Mouse (Mus musculus): ENCODE data around the gene 9230102O04Rik.

9230102O04Rik gene

DNA sequence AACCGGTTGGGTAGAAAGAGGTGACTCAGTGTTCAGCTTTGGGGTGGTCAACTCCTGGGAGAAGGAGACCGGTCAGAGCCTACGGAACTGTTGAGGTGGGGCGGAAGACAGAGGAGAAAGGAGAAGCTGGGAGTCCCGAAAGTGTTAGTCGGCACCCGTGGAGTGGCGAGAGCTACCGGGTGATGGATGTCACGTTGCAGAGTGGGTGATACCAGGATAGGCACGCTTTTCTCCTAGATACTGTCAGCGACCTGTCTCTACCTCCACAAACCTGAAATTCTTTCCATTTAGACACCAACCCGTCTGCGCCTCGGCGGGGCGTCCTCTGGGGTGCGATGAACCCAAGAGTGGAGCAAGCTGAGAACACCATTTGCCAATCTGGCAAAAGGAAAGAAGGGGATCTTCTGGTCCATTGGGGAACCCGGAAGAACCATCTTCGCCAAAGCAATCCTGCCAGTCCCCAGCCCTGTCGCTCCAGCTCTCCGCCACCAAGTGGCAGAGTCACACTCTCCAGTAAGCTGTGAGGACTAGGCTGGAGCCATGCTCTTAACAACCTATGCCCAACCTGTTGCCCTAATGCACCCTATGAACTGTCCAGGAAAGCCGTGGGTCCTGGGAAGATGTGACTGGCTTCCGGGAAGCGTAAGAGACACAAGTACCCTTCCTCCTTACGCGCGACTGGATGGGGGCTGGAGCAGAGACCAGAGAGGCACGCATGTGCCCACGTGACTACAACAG, at the start of gene 9230102O04Rik:
Gene 9230102O04Rik (minus strand): TSS at position 628 of the 738 bp plus-strand sequence.
- DNase-seq (ENCODE audit: low read depth, low spot score) = no peak

DNA sequence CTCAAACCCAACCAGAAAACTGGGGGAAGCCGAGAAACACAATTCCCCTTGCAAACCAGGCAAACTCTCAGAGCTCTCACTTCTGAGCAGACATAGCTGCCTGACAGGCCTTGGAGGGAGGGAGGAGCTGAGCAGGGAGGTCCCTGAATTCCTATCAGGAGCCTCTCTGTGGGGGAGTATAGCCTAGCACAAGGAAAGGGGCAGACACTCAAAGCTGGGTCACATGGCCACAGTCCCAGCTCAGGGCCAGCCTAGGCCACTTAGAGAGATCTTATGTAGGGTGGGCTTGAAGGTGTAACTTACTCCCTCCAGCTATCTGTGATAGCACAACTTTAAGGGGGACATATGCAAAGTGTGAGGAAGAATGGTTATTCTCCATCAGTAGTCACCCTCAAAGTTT, 46.6 kb upstream of the 9230102O04Rik start:
- DNase-seq (ENCODE audit: low read depth, low spot score) = no peak

DNA sequence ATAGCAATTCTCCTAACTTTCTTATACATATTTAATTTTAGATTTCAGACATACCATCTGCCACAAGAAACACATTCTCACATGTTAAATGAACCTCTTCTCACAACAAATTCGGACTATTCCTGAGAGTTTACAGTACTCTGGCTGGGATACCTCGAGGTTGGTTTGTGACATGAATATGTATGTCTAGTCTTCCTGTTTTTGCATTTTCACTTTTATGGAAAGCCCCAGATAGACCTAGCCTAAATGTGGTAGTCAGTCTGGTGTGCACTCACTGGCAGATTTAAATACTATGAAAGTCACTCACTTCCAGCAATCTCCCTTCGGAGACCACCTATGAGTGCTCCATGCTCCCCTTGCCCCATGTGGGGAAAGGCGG, 37.6 kb upstream of the 9230102O04Rik start:
- DNase-seq (ENCODE audit: low read depth, low spot score) = no peak

DNA sequence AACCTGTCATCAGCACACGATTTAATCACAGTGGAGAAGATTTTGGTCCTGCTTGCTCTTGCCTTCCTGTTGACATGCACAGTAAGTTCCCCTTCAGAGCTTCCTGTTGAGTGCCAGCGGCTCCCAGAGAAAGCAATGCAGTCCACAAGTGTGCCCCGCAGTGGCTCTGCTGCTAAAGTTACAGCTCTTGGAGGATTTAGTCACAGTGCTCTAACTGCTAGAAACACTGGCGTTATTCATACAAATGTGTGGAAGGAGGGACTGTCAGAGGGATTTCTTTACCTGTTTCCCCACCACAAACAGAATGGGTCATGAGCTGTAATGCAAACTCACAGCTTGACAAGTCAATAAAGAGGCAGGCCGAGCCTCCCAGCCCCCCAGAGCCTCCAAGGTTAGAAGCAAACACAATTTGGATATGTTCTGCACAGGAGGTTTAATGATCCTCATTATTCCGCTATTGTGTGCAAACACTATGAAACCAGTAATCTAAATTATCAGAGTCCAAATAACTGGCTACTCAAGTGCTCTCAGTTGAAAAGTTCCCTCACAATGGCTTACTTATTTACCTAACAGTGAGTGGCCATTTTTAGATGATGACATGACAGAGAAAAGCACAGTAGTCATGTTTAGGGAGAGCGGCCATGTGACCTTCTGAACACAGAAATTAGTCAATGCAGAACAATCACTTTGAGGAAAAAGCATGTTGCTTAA, 37.0 kb upstream of the 9230102O04Rik start:
- no peak for DNase-seq (ENCODE audit: low read depth, low spot score)

DNA sequence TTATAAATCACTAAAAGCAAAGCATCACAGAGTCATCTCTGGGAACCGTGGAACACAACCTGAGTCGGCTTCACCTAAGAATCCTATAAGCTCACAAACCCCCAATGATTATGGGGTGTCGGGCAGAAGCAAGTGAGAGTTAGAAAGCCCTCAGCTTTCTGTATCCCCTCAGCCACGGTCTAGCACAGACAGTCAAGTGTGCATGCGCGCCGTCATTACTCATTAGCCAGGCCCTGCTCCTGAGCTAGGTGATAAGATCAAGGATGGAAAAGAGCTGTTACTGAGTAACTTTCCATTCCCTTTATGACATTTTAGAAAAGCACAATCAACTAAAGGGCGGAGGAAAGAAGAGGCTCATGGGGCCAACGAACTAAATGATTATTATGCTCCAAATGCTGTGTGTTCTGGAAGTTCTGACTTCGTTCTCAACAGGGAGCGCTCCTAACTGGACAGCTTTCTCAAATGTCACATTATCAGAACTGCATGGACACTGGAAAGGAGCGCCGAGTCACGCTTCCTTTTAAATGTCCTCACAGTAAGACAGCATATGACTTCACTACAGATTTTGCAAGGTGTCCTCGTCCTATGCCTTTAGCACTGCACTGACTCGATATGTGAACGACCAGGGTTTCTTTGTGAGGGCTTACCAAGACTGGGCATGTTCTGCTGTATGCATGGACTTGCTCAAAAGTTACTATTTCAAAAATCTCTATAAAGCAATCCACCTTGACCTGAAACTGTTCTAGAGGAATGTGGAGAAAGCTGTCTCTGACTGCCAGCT, 29.5 kb upstream of the 9230102O04Rik start:
- DNase-seq (ENCODE audit: low read depth, low spot score) = no peak

DNA sequence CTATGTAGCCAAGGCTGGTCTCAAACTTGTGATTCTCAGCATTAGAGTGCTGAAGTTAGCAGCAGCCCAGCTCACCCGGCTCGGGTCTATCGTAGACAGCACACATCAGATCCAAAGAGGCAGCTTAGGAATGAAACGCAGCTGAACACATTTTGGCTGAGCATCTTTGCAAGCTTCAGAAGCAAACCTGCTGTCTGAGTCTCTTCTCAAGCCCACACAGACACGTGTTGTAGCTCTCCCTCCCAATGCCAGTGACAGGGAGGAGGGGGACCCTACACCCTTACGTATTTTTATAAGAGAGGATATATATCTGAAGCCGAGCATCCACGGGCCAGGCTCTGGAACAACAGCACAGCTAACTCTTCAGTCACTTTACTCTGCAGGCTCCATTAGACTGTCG, 28.3 kb upstream of the 9230102O04Rik start:
- no peak for DNase-seq (ENCODE audit: low read depth, low spot score)

DNA sequence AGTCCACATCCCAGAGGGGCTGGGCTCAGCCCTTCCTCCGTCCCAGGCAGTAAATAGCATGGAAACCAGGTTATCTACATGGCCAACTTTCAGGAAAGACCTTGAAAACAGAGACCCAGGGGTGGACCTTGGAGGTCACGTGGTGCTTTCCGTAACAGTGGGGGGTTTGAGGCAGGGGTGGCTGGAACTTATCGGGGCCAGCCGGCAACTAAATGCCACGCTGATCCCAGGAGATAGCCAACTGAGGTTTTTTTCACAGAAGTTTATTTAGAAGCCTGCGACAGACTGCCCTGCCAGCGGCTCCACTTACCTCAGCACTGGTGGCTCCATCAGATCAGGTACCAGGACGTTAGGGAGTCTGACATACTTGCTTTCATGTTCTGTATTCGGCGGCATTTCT, 16.7 kb upstream of the 9230102O04Rik start:
- no peak for DNase-seq (ENCODE audit: low read depth, low spot score)

DNA sequence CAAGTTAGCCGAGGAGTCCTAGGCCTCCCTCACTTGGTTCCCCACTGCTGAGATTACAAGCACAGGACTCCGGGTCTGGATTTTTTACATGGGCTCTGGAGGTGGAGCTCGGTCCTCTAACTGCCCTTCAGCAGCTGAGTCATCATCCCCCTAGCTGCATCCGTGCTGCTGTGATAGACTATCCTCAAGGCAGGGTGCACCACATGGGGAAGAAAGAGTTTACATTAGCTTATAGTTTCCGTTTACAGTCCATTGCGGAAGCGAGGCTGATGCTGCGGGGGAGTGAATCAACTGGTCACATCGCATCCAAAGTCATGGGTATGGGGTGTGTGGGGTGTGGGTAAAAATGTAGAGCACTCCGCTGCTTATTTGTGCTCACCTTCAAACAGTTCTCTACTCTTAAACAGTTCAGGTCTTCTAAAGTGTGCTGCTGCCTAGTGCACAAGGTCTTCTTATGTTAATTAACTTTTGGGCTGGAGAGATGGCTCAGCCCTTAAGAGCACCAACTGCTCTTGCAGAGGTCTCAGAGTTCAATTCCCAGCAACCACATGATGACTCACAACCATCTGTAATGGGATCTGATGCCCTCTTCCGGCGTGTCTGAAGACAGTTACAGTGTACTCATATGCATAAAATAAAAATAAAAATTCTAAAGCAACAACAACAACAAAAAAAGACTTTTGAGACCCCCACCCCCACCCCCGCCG, 14.7 kb upstream of the 9230102O04Rik start:
- DNase-seq (ENCODE audit: low read depth, low spot score) = no peak

DNA sequence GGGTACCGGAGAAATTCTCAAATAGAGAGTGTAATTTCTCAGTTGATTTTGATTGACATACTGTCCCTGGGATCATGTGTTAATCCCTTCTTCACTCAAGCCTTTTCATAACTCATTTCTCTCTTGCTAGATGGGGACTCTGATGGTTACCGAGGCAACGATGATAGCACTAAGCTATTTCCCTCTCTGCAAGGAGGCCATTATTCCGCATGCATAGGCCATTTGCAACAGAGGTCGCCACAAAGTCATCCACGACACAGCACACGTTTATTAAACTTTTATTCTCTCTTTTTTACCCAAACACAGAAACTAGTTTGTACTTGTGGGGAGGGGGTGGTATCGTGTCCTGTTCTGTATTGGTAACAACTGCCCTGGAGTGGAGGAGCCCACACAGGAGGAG, 8.5 kb upstream of the 9230102O04Rik start:
- DNase-seq (ENCODE audit: low read depth, low spot score) = no peak

DNA sequence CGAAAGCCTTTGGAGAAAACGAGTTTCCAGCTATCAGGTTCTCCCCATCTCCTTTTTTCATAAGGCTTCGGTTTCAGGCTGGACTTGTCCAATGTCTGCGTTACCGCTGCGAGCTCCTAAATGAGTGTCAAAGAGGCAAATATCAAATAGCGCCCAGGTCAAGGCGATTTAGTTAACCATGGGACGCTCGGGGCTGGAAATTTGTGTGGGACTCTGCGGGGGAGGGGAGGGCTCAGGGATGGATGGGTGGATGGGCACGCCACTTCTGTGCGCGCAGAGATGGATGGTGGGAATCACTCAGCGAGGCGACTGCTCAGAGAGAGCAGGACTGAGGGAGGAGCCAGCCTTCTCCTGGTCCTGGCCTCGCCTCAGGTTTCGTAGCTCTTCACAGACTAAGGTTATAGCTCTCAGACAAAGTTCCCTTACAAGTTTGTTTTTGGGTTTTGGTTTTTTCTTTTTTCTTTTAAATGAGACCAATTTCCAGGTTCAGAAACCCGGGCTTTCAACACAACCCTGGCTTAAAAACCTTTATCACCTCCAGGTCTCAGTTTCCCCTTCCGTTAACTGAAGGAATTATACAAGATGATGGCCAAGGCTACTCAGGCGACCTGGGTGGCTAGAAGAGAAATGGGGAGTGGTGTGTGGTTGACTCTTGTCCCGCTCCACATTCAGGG, 6.9 kb upstream of the 9230102O04Rik start:
- no peak for DNase-seq (ENCODE audit: low read depth, low spot score)

DNA sequence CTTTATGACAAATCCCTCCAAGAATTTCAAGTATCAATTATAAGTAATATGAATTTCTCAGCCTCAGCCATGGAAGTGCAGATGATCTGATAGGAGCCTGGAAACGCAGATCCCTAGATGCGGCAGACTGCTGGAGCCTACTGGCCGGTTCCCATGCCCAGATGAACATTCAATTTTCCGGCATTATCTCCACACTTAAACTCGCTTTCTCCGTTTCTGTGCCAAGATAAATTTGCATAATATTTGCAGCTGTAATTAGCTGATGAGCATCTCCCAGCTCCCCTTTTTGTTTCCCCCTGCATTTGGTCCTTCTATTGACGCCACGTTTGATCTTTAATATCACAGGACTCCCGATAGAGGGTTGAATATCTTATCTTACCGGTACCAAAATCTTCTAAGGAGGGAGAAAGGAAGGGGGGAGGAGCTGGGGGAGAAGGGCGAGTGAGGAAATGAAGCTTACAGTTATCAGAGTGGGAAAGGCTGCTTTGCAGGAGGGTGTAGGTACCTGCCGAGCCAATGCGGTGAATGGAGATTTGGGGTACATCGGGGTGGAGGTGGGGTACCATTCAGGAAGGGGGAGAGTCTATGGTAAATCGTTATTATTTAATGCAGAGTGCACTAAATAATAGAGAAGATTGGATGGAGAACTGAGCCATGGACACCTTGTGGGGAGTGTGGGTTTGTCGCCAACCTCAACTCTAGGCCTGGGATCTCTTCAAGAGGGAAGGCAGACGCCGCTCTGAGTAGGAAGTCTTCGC, 5.7 kb upstream of the 9230102O04Rik start:
- no peak for DNase-seq (ENCODE audit: low read depth, low spot score)

DNA sequence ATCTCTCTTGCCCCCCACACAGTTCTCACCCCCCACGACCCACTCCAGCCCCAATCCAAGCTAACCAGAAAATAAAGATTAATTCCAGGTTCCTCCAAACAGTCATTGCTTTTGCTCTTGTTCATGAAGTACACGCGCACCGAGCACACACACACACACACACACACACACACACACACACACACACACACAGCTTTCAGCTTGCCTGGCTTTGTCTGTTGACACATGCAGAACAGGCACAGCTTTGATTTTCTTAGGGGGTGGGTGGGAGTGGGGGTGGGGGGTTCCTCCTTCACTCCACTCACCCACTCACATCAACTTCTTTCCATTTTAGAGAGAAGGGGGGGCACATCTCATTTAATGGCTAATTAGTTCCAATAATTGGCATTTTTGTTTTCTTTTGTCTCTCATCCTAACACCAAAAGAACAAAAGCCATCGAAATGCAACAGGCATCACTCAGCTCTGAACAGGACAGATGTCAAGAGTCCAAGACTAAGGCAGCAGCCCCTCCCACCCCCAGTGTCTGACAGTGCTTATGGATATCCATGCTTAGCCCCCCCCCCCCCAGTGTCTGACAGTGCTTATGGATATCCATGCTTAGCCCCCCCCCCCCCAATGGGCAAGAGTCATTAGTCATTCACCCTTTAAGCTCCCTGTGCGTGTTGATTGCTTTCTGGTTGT, 4.1 kb upstream of the 9230102O04Rik start:
- no peak for DNase-seq (ENCODE audit: low read depth, low spot score)

DNA sequence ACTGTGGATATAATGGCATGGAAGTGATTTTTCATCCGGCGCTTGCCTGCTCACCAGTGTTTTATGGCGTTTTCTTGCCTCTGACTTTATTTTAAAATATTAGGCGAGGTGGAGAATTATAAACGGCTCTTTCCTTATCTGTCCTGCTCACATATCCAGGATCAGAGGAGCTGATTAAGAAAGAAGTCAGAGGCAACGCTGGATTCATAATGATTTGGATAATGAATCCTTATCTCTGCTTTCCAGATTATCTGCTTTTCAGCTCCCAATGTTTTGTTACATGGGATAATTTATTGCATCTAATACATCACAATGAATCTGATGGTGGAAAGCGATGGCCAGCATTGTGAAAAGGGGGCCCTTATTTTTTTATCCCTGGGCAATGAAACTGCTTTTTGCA, 3.2 kb upstream of the 9230102O04Rik start:
- DNase-seq (ENCODE audit: low read depth, low spot score) = no peak

DNA sequence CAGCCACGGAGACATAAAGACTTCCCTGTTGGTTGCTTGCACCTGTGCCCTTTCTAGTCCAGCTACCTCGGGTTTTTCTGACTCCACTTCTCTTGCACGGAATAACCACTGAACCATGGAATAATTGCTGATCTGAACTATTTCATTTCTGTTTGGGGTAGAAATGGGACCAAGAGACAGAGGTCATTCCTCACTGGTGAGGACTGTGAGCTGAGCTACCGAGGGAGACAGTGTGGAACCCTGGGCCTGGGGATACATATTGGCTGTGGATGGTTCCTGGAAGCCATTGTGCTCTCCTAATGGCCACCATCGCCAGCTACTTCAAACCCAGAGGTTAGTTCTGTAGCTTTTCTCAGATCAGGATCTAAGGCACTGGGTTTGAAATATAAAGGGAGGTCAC, 1.6 kb upstream of the 9230102O04Rik start:
- no peak for DNase-seq (ENCODE audit: low read depth, low spot score)

DNA sequence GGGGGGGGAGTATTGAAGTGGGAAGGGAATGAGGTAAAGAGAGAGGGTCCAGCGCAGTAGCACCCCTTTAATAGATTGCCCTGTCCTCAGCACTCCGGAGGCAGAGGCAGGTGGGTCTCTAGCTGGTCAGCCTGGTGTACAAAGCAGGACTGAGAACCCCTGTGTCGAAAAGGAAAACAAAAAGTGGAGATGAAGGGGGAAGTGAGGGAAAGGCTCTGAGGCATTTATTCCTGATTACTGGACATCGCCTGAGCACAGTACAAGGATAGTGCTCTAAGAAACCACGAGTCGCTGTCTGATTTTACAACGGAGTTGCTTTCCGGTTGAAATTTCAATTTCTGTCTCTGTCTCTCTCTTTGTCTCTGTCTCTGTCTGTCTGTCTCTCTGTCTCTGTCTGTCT, 911 bp upstream of the 9230102O04Rik start:
- DNase-seq (ENCODE audit: low read depth, low spot score) = no peak

DNA sequence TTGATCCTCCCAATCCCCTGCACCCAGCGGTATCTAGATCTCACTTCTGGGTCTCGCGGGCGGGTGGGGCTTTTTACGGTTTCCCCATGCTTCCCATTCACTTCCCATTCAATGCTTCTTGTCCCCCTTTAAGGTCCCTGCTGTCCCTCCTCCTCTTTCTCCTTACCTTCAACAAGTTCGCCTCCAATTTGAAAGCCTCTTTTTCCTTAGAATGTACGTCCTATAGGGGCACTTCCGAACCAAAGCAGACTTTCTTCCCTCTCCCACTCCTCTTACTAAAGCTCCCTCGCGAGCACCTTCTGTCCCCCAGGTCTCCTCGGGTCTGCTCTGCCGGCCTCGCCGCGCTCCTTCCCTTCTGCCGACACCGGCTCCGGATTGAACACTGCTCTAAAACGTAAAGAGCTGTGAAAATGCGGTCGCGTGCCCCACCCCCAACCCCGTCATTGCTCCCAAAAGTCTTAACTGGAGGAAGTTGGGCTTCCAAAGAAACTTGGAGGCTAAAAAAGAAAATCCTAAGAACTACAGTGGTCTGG, 377 bp upstream of the 9230102O04Rik start, which contains the start of gene Gata3:
Gene Gata3 (minus strand): TSS at position 384 of the 533 bp plus-strand sequence.
- DNase-seq (ENCODE audit: low read depth, low spot score) = no peak

DNA sequence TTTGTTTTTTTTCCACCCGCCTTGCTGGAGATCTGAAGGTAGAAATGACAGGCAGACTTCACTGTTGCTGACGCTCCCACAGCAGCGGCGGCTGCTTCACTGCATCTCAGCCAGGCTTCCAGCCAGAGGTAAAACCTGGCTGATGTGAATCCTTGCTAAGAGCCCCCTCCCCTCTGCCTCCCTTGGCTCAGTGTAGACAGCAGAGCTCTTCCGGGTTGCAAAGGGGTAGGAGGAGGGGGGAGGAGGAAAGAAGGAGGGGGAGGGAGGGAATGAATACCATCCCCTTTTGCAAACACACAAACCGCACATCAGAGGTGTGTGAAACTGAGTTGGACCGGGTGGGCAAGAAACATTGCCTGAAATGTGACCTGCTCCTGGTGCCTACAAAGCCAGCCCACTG, 1.7 kb downstream of the 9230102O04Rik start:
- no peak for DNase-seq (ENCODE audit: low read depth, low spot score)

DNA sequence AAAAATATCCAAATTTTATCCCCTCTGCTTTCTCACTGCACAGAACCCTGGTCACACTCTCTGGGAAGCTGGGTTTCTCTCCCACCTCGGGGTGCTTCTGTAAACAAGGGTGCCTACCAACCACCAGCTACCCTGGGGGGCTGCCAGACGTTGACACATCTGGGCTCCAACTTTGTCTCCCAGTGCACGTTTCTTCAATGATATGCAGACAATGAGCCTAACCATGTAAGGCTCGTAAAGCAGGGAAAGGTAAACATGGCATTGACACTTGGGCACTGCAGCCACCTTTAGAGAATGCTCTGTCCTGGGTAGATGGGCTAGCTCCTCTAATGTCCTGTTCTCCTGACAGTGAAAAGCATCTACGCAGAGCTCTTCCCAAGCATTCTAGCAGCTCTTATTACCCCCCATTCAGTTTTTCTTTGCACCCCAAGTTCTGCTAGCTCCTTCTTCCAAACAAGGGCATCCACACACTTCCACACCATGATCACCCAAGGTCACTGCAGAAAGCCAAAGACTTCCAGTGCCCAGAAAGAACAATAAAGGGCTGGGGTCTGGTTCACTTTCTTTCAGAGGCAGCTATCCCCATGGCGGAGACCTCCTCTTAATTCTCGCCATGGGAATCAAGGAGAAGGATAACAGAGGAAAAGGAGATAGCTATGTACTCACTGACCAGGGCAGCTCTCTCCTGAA, 2.3 kb downstream of the 9230102O04Rik start:
- no peak for DNase-seq (ENCODE audit: low read depth, low spot score)

DNA sequence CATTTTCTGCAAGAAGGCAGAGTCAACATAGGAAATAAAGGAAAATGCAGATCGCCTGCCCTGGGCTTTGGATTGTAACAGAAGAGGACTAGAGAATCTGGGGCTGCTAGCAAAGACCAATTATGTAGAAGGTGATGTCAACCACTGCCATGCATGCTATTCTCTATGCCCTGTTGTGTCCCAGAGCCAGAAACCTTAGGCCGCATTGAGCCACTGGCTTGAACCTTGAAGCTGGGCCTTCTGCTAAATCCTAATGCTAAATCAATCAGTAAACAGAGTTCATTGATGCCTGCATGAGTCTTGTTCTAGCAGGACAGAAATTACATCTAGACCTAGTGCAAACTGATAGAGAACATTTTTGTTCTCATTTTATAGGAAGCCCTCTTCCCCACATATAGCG, 3.3 kb downstream of the 9230102O04Rik start:
- no peak for DNase-seq (ENCODE audit: low read depth, low spot score)
